Mouse (Mus musculus): ENCODE measurements around the gene Cfap77. TPM values are rescaled to one million over a fixed set of nuclear protein-coding genes. Genes with fewer than 3 reads are reported as not detected.
A peak's percentile ranks its signal among the peaks of the same experiment; 100 is the strongest.

The Cfap77 gene
- total RNA-seq, 2 experiments from 2014 or later, result 0.33 to 0.79 TPM

GRCm38 (mm10) chr2:29051932-29052331, 2.9 kb downstream of the Cfap77 start:
- DNase-seq, result no peak

- no peak for DNase-seq
These were observed 8.7 kb downstream of the Cfap77 start for GRCm38 (mm10) chr2:29046151-29046550.

GRCm38 (mm10) chr2:29042124-29042523, 12.7 kb downstream of the Cfap77 start:
- no peak for DNase-seq

- no peak for DNase-seq
These were observed 13.4 kb downstream of the Cfap77 start for GRCm38 (mm10) chr2:29041477-29041768.

- DNase-seq, result no peak
These were observed 14.0 kb downstream of the Cfap77 start for GRCm38 (mm10) chr2:29040594-29041476.

GRCm38 (mm10) chr2:29039741-29040140, 15.1 kb downstream of the Cfap77 start:
- DNase-seq, result no peak

DNA sequence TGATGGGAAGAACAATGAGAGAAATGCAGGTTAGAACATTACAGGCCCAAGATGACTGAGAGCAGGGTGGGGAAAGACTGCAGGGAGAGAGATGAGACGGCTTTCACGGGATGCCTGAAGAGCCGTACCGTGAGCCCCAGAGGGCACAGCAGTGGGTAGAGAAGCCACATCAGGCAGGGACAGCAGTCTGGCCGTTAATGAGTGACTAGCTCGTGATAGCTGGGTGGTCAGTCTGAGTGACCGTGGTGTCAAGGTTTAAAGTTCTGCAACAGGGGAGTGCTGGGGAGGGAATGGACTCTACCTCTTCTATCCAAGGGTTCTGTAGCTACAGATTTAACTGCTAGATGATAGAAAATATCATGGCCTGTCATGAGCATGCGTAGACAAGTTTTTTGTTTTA, 19.2 kb downstream of the Cfap77 start:
- no peak for DNase-seq

DNA sequence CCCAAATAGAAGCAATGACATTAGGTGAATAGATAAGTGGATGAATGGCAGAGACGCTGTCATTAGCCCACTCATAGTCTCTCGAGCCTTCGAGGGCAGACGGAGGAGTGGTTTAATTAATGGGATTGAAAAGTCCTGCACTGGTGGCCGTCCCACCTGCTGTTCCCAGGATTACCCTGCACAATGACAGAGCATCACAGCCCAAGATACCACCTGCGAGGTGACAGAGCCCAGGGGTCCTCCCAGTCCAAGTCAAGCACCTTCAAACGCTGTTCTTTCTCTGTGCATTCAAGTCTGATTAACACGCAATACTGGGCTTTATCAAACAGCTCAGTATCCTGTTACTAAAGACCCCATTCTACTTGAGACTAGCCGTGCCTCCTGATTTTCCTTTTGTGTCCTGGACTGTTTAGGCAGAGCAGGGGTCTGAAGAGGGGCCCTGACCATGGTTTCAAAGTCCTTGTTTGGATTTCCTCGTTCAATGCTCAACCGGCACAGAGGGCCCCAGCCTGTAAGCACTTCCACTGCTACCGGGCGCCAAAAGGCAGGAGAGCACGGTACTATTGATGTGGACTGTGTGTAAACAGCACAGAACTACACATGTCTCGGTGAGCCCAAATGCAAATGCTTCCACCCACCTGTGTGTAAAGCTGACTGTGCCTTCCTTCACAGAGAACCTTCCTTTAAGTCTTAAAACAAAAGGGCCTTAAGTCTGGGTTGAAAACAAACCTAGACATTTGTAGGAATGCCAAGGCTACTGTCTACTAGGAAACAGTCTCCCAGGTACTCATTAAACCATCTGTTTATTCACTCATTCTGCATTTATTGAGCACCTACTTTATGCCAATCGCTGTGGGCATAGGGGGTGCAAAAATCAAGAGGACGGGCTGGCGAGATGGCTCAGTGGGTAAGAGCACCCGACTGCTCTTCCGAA, 20.1 kb downstream of the Cfap77 start:
- DNase-seq, result no peak

DNA sequence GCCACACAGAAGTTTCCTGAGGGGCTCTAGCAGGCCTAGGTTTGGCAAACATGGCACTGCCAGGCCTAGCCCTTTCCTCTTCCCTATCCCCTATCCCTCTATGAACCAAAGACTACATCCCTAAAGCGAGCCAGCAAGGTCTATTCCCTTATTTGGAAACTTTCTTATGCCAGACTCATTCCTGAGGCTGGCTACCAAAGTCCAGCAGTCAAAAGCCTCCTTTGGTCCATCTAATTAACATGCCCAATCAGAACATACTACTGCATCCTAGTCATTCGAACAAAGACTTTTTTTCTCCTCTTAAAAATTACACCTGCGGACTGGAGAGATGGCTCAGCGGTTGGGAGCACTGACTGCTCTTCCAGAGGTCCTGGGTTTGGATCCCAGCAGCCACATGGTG, 22.9 kb downstream of the Cfap77 start:
- DNase-seq, result no peak

- peak in 1 of 2 experiments; percentile 24 for DNase-seq
These were observed 24.7 kb downstream of the Cfap77 start for GRCm38 (mm10) chr2:29030048-29030734.

GRCm38 (mm10) chr2:29025284-29025683, 29.6 kb downstream of the Cfap77 start:
- DNase-seq, result peak; percentile 74 to 75

- DNase-seq, result peak; percentile 53 to 69
These were observed 31.9 kb downstream of the Cfap77 start for GRCm38 (mm10) chr2:29023001-29023400.

- DNase-seq, result peak; percentile 21 to 43
These were observed 33.8 kb downstream of the Cfap77 start for GRCm38 (mm10) chr2:29021025-29021424.

GRCm38 (mm10) chr2:29018680-29019079, 36.2 kb downstream of the Cfap77 start:
- no peak for DNase-seq

GRCm38 (mm10) chr2:29016599-29017587, 38.0 kb downstream of the Cfap77 start:
- DNase-seq, result peak; percentile 78 to 79

- peak; percentile 43 to 53 for DNase-seq
These were observed 42.3 kb downstream of the Cfap77 start for GRCm38 (mm10) chr2:29012523-29012922.

DNA sequence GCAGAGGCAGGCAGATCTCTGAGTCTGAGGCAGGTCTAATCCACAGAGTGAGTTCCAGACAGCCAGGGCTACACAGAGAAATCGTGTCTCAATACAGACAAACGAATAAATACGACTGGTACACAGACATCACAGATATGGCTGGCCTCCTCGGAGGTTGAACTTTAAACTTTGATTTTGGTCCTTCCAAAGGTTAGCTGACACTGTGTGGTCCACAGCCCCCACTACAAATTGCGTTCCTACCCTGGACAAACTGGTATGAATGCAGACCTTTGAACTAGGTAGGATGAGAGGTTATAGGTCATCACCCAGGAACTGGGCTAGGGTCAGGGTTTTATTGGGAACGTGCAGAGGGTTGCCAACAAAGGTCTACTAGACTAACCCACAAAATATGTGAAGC, 47.2 kb downstream of the Cfap77 start:
- DNase-seq, result no peak

DNA sequence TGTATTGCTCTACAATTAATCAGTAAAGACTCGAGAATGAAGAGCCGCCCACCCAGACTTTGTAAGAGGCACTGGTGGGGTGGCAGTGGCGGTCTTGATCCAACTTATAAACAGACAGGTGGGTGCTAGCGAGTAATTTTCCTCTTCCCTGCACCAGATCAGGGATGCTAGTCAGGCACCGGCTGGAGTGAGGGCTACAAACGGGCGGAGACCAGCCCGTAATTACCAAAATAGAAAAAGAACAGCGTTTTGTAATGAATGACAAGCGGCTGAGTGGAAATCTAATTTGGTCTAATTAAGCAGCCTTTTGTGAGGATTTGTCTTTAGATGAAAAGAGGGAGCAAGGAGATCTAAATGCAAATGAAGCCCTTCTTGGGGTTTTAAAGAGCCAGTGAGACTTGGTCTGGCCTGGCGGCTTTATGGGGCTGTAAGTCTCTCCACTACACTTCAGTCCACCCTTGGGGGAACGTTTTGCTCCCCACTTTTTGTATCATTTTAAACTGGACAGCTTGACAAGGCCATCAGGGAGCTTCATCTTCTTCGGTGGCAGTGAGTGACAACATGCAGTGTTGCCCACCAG, 48.3 kb downstream of the Cfap77 start:
- DNase-seq, result no peak

GRCm38 (mm10) chr2:29004037-29004436, 50.8 kb downstream of the Cfap77 start:
- DNase-seq, result no peak

- peak; percentile 45 to 56 for DNase-seq
These were observed 56.6 kb downstream of the Cfap77 start for GRCm38 (mm10) chr2:28998246-28998645.
